Mouse (Mus musculus): ENCODE data around the gene Ncf4. TPM values are rescaled to one million over a fixed set of nuclear protein-coding genes. Genes with fewer than 3 reads are reported as not detected.

The Ncf4 gene
- 2.7 and 4.7 TPM in 2 replicates for polyA plus RNA-seq (2012; rRNA removed)

DNA sequence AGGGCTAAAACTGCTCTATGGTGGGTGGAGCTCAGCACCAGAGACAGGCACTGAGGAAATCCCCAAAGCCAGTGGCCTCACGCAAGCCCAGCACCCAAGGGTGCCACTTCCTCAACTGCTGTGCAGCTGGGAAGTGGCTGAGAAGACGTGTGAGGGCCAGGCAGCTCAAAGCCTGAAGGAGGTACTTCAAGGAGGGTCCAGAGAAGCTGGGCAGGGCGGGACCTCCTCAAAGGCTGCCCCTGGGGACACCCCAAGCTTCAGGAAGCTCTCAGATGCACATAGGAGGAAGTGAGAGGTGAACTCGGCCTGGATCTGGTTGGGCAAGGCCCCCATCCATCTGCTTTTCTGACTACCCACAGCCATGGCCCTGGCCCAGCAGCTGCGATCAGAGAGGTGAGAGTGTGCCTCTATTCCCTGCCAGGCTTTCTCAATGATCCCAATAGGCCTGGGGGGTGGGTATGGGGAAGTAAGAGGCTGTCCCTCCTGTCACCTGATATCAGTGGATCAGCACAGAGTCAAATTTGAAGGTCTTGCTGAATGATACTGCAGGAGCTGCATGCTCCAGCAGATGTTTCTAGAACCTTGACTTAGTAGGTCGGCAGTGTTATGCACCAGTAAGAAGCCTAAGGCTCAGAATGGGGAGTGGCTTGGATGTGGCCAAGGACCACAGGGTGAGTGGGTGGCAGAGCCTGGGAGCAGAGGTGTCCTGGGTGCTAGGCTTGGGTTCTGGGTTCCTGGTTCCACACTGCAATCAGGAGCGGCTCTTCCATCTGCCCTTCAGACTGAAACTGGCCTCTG is at the start of gene Ncf4:
TSS of gene Ncf4 (plus strand) at position 107 of the 798 bp plus-strand sequence.

DNA sequence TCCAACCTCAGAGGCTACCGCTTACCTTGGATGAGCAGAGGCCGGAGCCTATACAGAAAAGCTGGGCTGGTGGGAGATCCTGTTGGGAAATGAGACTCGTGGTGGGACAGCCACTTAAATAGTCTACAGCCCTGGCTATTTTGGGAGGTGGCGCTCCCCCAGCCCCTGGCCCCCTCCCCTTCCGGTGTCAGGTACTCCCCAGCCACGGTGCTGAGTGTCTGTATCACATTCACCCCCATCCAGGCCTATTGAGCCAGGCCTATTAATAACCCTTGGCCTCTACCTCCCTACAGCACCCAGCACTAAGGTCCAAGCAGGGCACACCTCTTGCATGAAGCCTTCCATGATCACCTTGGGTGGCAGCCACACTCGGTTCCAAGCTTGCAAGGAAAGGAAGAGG is 38.3 kb upstream of the Ncf4 start, which contains the start of gene Pvalb:
TSS of gene Pvalb (minus strand) at position 89 of the 400 bp plus-strand sequence.

DNA sequence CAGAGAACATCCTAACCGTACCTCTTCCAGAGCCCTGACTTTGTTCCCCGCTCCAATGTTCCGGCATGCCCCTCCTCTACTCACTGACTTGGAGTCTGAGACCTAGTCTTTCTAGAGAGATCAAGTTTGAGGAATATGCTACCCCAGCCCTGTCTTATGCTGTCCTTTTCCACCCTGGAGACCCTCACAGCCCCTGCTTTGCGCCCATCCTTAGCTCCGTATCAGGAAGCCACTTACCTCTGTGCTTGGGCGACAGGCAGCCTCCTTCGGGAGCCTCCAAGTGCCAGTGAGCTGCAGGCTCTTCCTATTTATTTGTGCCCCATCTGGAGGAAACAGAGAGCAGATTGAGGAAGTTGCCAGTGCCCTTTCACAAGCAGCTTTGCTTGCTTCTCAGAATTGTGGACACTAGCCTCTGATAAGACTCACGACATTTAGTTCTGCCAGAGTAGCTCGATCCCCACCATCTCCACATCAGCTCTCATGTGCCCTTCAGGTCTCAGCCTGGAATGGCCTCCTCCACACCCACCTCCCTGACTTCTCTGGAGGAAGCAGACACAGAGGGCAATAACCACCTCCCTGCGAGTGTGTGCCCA is 60.8 kb downstream of the Ncf4 start, which contains the start of gene Csf2rb2:
TSS of gene Csf2rb2 (minus strand) at position 381 of the 593 bp plus-strand sequence.

Other genes starting within 250 kb of the Ncf4 start
- 0.02 and 0.08 TPM in 2 replicates for gene Cacng2, start 124.8 kb upstream of the Ncf4 start, polyA plus RNA-seq (2012; rRNA removed)
- 22.5 and 25.2 TPM in 2 replicates for gene Ift27, start 70.7 kb upstream of the Ncf4 start, polyA plus RNA-seq (2012; rRNA removed)
- 0.32 and 1.7 TPM in 2 replicates for gene Pvalb, start 38.4 kb upstream of the Ncf4 start, polyA plus RNA-seq (2012; rRNA removed)
- gene Csf2rb2, start 60.9 kb downstream of the Ncf4 start, polyA plus RNA-seq (2012; rRNA removed): 2.1 and 3.5 TPM in 2 replicates
- 2.9 and 3.2 TPM in 2 replicates for gene Csf2rb, start 81.0 kb downstream of the Ncf4 start, polyA plus RNA-seq (2012; rRNA removed)
- not detected in 2 replicates for gene Tex33, start 151.1 kb downstream of the Ncf4 start, polyA plus RNA-seq (2012; rRNA removed)
- 197 and 218 TPM in 2 replicates for gene Tst, start 161.1 kb downstream of the Ncf4 start, polyA plus RNA-seq (2012; rRNA removed)
- 399 and 401 TPM in 2 replicates for gene Mpst, start 161.6 kb downstream of the Ncf4 start, polyA plus RNA-seq (2012; rRNA removed)
- 107 and 127 TPM in 2 replicates for gene Kctd17, start 183.8 kb downstream of the Ncf4 start, polyA plus RNA-seq (2012; rRNA removed)
- gene Tmprss6, start 223.8 kb downstream of the Ncf4 start, polyA plus RNA-seq (2012; rRNA removed): 0.11 and 0.18 TPM in 2 replicates